14 mouse cellular contexts compared by ENCODE assay signal in the genomic region with DNA sequence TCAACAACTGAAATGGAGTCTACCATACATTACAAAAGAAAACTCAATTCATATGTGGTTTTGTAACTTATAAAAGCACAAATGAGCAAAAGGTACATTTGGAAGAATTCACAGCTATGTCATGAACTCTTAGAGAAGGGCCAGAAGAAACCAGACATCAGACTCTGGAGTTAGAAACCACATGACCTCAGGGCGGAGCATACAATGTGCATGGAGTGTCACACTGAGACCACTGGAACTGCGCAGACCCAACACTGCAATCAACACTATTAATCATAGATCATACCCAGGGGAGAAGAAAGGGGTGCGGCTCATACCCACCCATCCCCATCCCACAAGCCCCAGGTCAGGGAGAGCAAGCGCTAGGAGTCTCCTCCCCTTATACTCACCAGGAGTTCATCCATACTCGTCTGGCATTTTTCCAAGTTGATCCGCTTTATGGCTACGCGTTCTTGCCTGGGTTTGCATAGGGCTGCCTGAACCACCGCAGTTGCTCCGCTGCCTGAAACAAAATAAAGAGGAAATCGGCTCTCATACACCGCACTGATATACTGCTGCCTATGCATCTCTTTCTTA.
A peak's percentile ranks its signal among the peaks of the same experiment; 100 is the strongest.
DNase-seq lines count a peak whose midpoint lies in the region; ATAC-seq and TF ChIP-seq lines count a peak whose summit lies in the region.
"Had no signal": no experiment of that assay in that cellular context is flagged by ENCODE, and none has a peak within 500 bp of the region (broad histone marks: within the 10 kb centered on the region; RNA-seq: fewer than 3 reads in every experiment).

No protein-coding gene starts in this region.

- TF ChIP-seq CTCF in forebrain, postnatal 0 days (IDR thresholded peaks at IDR 0.05; ENCODE audit: low read depth), result no peak

- ATAC-seq in forebrain, embryonic 13.5 days, result peak; percentile 11; the same call in 1 of the 2 replicates
- ATAC-seq in forebrain, postnatal 0 days, result no peak
- ATAC-seq in lung, embryonic 15.5 days (ENCODE audit: borderline replicate concordance, extremely low read depth, low FRiP score, low TSS enrichment), result peak; percentile 55; the same call in 1 of the 2 replicates
- peak; percentile 79 for ATAC-seq in intestine, embryonic 15.5 days
- ATAC-seq in stomach, embryonic 15.5 days (ENCODE audit: insufficient read depth, low FRiP score, low read depth), result peak; percentile 27; the same call in 1 of the 2 replicates
- ATAC-seq: lung, postnatal 0 days had no signal

- H3K4me3 ChIP-seq in forebrain, embryonic 13.5 days, result no peak overlapping the region
- H3K4me3 ChIP-seq in forebrain, postnatal 0 days (ENCODE audit: low read depth, low read length), result no peak overlapping the region
- H3K4me3 ChIP-seq in lung, embryonic 15.5 days, result no peak overlapping the region
- no peak overlapping the region for H3K4me3 ChIP-seq in intestine, embryonic 15.5 days (replicated peaks)
- H3K4me3 ChIP-seq in stomach, embryonic 15.5 days (replicated peaks), result no peak overlapping the region
- H3K4me3 ChIP-seq: erythroblast, embryonic 14.5 days had no signal

- no peak overlapping the region for H3K9ac ChIP-seq in forebrain, embryonic 13.5 days
- no peak overlapping the region for H3K9ac ChIP-seq in forebrain, postnatal 0 days
- no peak overlapping the region for H3K9ac ChIP-seq in lung, embryonic 15.5 days
- no peak overlapping the region for H3K9ac ChIP-seq in intestine, embryonic 15.5 days
- H3K9ac ChIP-seq in stomach, embryonic 15.5 days, result no peak overlapping the region

- H3K9me3 ChIP-seq in forebrain, embryonic 13.5 days (replicated peaks), result no peaks in the 10 kb centered on the region
- no peaks in the 10 kb centered on the region for H3K9me3 ChIP-seq in forebrain, postnatal 0 days (ENCODE audit: low read length)
- H3K9me3 ChIP-seq in lung, embryonic 15.5 days, result no peaks in the 10 kb centered on the region
- no peaks in the 10 kb centered on the region for H3K9me3 ChIP-seq in intestine, embryonic 15.5 days
- H3K9me3 ChIP-seq in stomach, embryonic 15.5 days, result no peaks in the 10 kb centered on the region

- peaks cover 66% of the 10 kb centered on the region for H3K4me1 ChIP-seq in forebrain, embryonic 13.5 days
- 0 out of 2 replicates have a peak, but pooled peaks cover 5% of the 10 kb centered on the region for H3K4me1 ChIP-seq in forebrain, postnatal 0 days (ENCODE audit: insufficient read depth)
- peaks cover 49% of the 10 kb centered on the region for H3K4me1 ChIP-seq in lung, embryonic 15.5 days
- peaks cover 37% of the 10 kb centered on the region for H3K4me1 ChIP-seq in intestine, embryonic 15.5 days (replicated peaks)
- H3K4me1 ChIP-seq in stomach, embryonic 15.5 days, result peaks cover 37% of the 10 kb centered on the region

- H3K27ac ChIP-seq in forebrain, embryonic 13.5 days, result no peak overlapping the region
- H3K27ac ChIP-seq in forebrain, postnatal 0 days (ENCODE audit: low read depth, low read length), result no peak overlapping the region
- H3K27ac ChIP-seq in lung, embryonic 15.5 days, result no peak overlapping the region
- H3K27ac ChIP-seq in intestine, embryonic 15.5 days, result no peak overlapping the region
- H3K27ac ChIP-seq in stomach, embryonic 15.5 days, result peak overlapping the region; percentile 27

- no peaks in the 10 kb centered on the region for H3K36me3 ChIP-seq in forebrain, embryonic 13.5 days (ENCODE audit: poor library complexity, severe bottlenecking)
- no peaks in the 10 kb centered on the region for H3K36me3 ChIP-seq in forebrain, postnatal 0 days (ENCODE audit: insufficient read depth)
- no peaks in the 10 kb centered on the region for H3K36me3 ChIP-seq in lung, embryonic 15.5 days
- H3K36me3 ChIP-seq in intestine, embryonic 15.5 days, result no peaks in the 10 kb centered on the region
- no peaks in the 10 kb centered on the region for H3K36me3 ChIP-seq in stomach, embryonic 15.5 days

- H3K27me3 ChIP-seq in forebrain, embryonic 13.5 days, result no peaks in the 10 kb centered on the region
- no peaks in the 10 kb centered on the region for H3K27me3 ChIP-seq in forebrain, postnatal 0 days (ENCODE audit: insufficient read depth, low read length)
- no peaks in the 10 kb centered on the region for H3K27me3 ChIP-seq in lung, embryonic 15.5 days
- no peaks in the 10 kb centered on the region for H3K27me3 ChIP-seq in intestine, embryonic 15.5 days (replicated peaks)
- H3K27me3 ChIP-seq in stomach, embryonic 15.5 days (replicated peaks), result no peaks in the 10 kb centered on the region

- WGBS in forebrain, embryonic 13.5 days, result 73% methylated on average over 12 of the region's 12 CpGs
- WGBS in forebrain, postnatal 0 days, result 71% methylated on average over 12 of the region's 12 CpGs
- WGBS in lung, embryonic 15.5 days, result 57% methylated on average over 12 of the region's 12 CpGs
- 30% methylated on average over 12 of the region's 12 CpGs for WGBS in intestine, embryonic 15.5 days
- 51% methylated on average over 12 of the region's 12 CpGs for WGBS in stomach, embryonic 15.5 days

- DNase-seq in forebrain, postnatal 0 days, result no peak
- DNase-seq in lung, postnatal 14 days, result no peak
- no peak for DNase-seq in left cerebral cortex, postnatal 14 days (ENCODE audit: low spot score in 2 of 2)
- DNase-seq in adrenal gland, postnatal 10 days, result no peak
- DNase-seq: adrenal gland, adult 2 months; cerebellum, postnatal 36 days; left cerebral cortex, postnatal 4 days; thymus, adult 18-20 months had no signal

- intact Hi-C loops in left cerebral cortex, postnatal 14 days (cut with DNase I), result loop anchor here (5.0 kb wide), 1 partner anchor 63 kb away; a partner anchor contains a TSS

- H3K4me2 ChIP-seq in forebrain, embryonic 13.5 days, result no peak overlapping the region
- H3K4me2 ChIP-seq in forebrain, postnatal 0 days (ENCODE audit: low read depth), result no peak overlapping the region
- H3K4me2 ChIP-seq in lung, embryonic 15.5 days, result no peak overlapping the region
- peak overlapping the region; percentile 17 for H3K4me2 ChIP-seq in intestine, embryonic 15.5 days (replicated peaks)
- H3K4me2 ChIP-seq in stomach, embryonic 15.5 days, result no peak overlapping the region
